Mouse (Mus musculus): ENCODE results near the gene Katnal1. TPM values are rescaled to one million over a fixed set of nuclear protein-coding genes. Genes with fewer than 3 reads are reported as not detected.

The Katnal1 gene
- polyA plus RNA-seq, 1 experiment from 2014 or later, result 4.3 TPM

GRCm38 (mm10) chr5:148956091-148956490 lies 27.0 kb upstream of the Katnal1 start:
- H3K36me3 ChIP-seq (ENCODE audit: insufficient read depth, low read length), result no peaks in the 10 kb centered on the region
- no peaks in the 10 kb centered on the region for H3K27me3 ChIP-seq (replicated peaks; ENCODE audit: insufficient read depth, low read length)
- no peak overlapping the region for H3K9ac ChIP-seq (replicated peaks; ENCODE audit: low read depth)
- no peak overlapping the region for H3K27ac ChIP-seq (ENCODE audit: low read length)
- no peak for TF ChIP-seq EP300 (IDR thresholded peaks at IDR 0.05)
- no peak for TF ChIP-seq CTCF (IDR thresholded peaks at IDR 0.05)
- no peak for DNase-seq (ENCODE audit: low spot score)
- H3K9me3 ChIP-seq (ENCODE audit: low read length), result no peaks in the 10 kb centered on the region
- ATAC-seq, result no peak
- WGBS, result 66% methylated on average over 9 of the region's 9 CpGs
- H3K4me2 ChIP-seq (replicated peaks; ENCODE audit: low read depth, low read length), result no peak overlapping the region
- H3K4me3 ChIP-seq (ENCODE audit: low read depth, low read length), result no peak overlapping the region
- peaks cover 6% of the 10 kb centered on the region; the same call in 1 of the 2 replicates for H3K4me1 ChIP-seq (ENCODE audit: insufficient read depth, low read depth, low read length)

- no peak for ATAC-seq
- TF ChIP-seq CTCF (IDR thresholded peaks at IDR 0.05) (no peak), EP300 (IDR thresholded peaks at IDR 0.05) (no peak)
- no peak overlapping the region for H3K4me2 ChIP-seq (replicated peaks; ENCODE audit: low read depth, low read length)
Measured at GRCm38 (mm10) chr5:148955575-148955974, 26.5 kb upstream of the Katnal1 start.

GRCm38 (mm10) chr5:148954314-148955060 lies 25.4 kb upstream of the Katnal1 start:
- ATAC-seq, result peak; percentile 18; the same call in 1 of the 2 replicates
- WGBS, result 77% methylated on average over 22 of the region's 22 CpGs

More at GRCm38 (mm10) chr5:148955575-148955974, 26.5 kb upstream of the Katnal1 start:
- WGBS, result 81% methylated on average over 6 of the region's 6 CpGs
- DNase-seq (ENCODE audit: low spot score), result no peak
- no peaks in the 10 kb centered on the region for H3K27me3 ChIP-seq (replicated peaks; ENCODE audit: insufficient read depth, low read length)
- no peaks in the 10 kb centered on the region for H3K36me3 ChIP-seq (ENCODE audit: insufficient read depth, low read length)
- no peaks in the 10 kb centered on the region for H3K9me3 ChIP-seq (ENCODE audit: low read length)
- no peak overlapping the region for H3K4me3 ChIP-seq (ENCODE audit: low read depth, low read length)
- peaks cover 6% of the 10 kb centered on the region; the same call in 1 of the 2 replicates for H3K4me1 ChIP-seq (ENCODE audit: insufficient read depth, low read depth, low read length)
- no peak overlapping the region for H3K9ac ChIP-seq (replicated peaks; ENCODE audit: low read depth)
- no peak overlapping the region for H3K27ac ChIP-seq (ENCODE audit: low read length)

GRCm38 (mm10) chr5:148953098-148953497 lies 24.0 kb upstream of the Katnal1 start:
- DNase-seq (ENCODE audit: low spot score) (peak; percentile 31), ATAC-seq (peak; percentile 40)
- Histone ChIP-seq H3K4me2 (replicated peaks; ENCODE audit: low read depth, low read length) (no peak overlapping the region), H3K36me3 (ENCODE audit: insufficient read depth, low read length) (no peaks in the 10 kb centered on the region), H3K4me1 (ENCODE audit: insufficient read depth, low read depth, low read length) (peaks cover 5% of the 10 kb centered on the region; the same call in 1 of the 2 replicates), H3K4me3 (ENCODE audit: low read depth, low read length) (no peak overlapping the region), H3K27me3 (replicated peaks; ENCODE audit: insufficient read depth, low read length) (no peaks in the 10 kb centered on the region), H3K9ac (replicated peaks; ENCODE audit: low read depth) (no peak overlapping the region), H3K9me3 (ENCODE audit: low read length) (no peaks in the 10 kb centered on the region), H3K27ac (ENCODE audit: low read length) (no peak overlapping the region)
- 43% methylated on average over 5 of the region's 5 CpGs for WGBS
- TF ChIP-seq CTCF (IDR thresholded peaks at IDR 0.05) (no peak), EP300 (IDR thresholded peaks at IDR 0.05) (no peak)

More at GRCm38 (mm10) chr5:148954314-148955060, 25.4 kb upstream of the Katnal1 start:
- Histone ChIP-seq H3K4me1 (ENCODE audit: insufficient read depth, low read depth, low read length) (peaks cover 10% of the 10 kb centered on the region; the same call in 1 of the 2 replicates), H3K4me3 (ENCODE audit: low read depth, low read length) (no peak overlapping the region), H3K9me3 (ENCODE audit: low read length) (no peaks in the 10 kb centered on the region), H3K27ac (ENCODE audit: low read length) (no peak overlapping the region), H3K4me2 (replicated peaks; ENCODE audit: low read depth, low read length) (no peak overlapping the region), H3K36me3 (ENCODE audit: insufficient read depth, low read length) (no peaks in the 10 kb centered on the region), H3K9ac (replicated peaks; ENCODE audit: low read depth) (no peak overlapping the region), H3K27me3 (replicated peaks; ENCODE audit: insufficient read depth, low read length) (no peaks in the 10 kb centered on the region)
- TF ChIP-seq CTCF (IDR thresholded peaks at IDR 0.05), result no peak
- TF ChIP-seq EP300 (IDR thresholded peaks at IDR 0.05), result no peak
- no peak for DNase-seq (ENCODE audit: low spot score)

- DNase-seq (ENCODE audit: low spot score), result no peak
- peaks cover 5% of the 10 kb centered on the region; the same call in 1 of the 2 replicates for H3K4me1 ChIP-seq (ENCODE audit: insufficient read depth, low read depth, low read length)
- ATAC-seq, result no peak
- H3K27me3 ChIP-seq (replicated peaks; ENCODE audit: insufficient read depth, low read length), result no peaks in the 10 kb centered on the region
- H3K4me2 ChIP-seq (replicated peaks; ENCODE audit: low read depth, low read length), result no peak overlapping the region
- H3K4me3 ChIP-seq (ENCODE audit: low read depth, low read length), result no peak overlapping the region
- no peak overlapping the region for H3K27ac ChIP-seq (ENCODE audit: low read length)
- 58% methylated on average over 6 of the region's 6 CpGs for WGBS
- H3K9me3 ChIP-seq (ENCODE audit: low read length), result no peaks in the 10 kb centered on the region
- H3K36me3 ChIP-seq (ENCODE audit: insufficient read depth, low read length), result no peaks in the 10 kb centered on the region
- H3K9ac ChIP-seq (replicated peaks; ENCODE audit: low read depth), result no peak overlapping the region
- TF ChIP-seq CTCF (IDR thresholded peaks at IDR 0.05) (peak; percentile 72), EP300 (IDR thresholded peaks at IDR 0.05) (no peak)
Measured at GRCm38 (mm10) chr5:148952419-148952818, 23.3 kb upstream of the Katnal1 start.

- WGBS, result 79% methylated on average over 5 of the region's 5 CpGs
- Histone ChIP-seq H3K36me3 (ENCODE audit: insufficient read depth, low read length) (no peaks in the 10 kb centered on the region), H3K4me1 (ENCODE audit: insufficient read depth, low read depth, low read length) (peaks cover 5% of the 10 kb centered on the region; the same call in 1 of the 2 replicates), H3K9me3 (ENCODE audit: low read length) (no peaks in the 10 kb centered on the region), H3K27ac (ENCODE audit: low read length) (no peak overlapping the region), H3K27me3 (replicated peaks; ENCODE audit: insufficient read depth, low read length) (no peaks in the 10 kb centered on the region), H3K9ac (replicated peaks; ENCODE audit: low read depth) (no peak overlapping the region), H3K4me3 (ENCODE audit: low read depth, low read length) (no peak overlapping the region), H3K4me2 (replicated peaks; ENCODE audit: low read depth, low read length) (no peak overlapping the region)
- no peak for ATAC-seq
- DNase-seq (ENCODE audit: low spot score), result no peak
- no peak for TF ChIP-seq CTCF (IDR thresholded peaks at IDR 0.05)
- TF ChIP-seq EP300 (IDR thresholded peaks at IDR 0.05), result no peak
Measured at GRCm38 (mm10) chr5:148951360-148951759, 22.2 kb upstream of the Katnal1 start.
